Mouse (Mus musculus) c-Kit-positive CD71-negative TER-119-negative erythroid progenitor cells, embryonic 14.5 days (primary cell): ENCODE data around the gene 1700030J22Rik.

ENCODE experiments used
- DNase-seq: peaks from one replicate; pipeline ENCODE4 v3.0.0-alpha.2; 2013; ENCODE audit warnings: low read depth

The 1700030J22Rik gene

GRCm38 (mm10) chr8:116951778-116952177, 27.0 kb downstream of the 1700030J22Rik start:
- no peak for DNase-seq

GRCm38 (mm10) chr8:116951369-116951768, 27.4 kb downstream of the 1700030J22Rik start:
- DNase-seq: no peak

- DNase-seq: no peak
Observed at GRCm38 (mm10) chr8:116947589-116947988, 31.2 kb downstream of the 1700030J22Rik start.

- DNase-seq: no peak
Observed at GRCm38 (mm10) chr8:116946851-116947250, 31.9 kb downstream of the 1700030J22Rik start.

- DNase-seq: no peak
Observed at GRCm38 (mm10) chr8:116946268-116946838, 32.4 kb downstream of the 1700030J22Rik start.

GRCm38 (mm10) chr8:116945169-116945910, 33.4 kb downstream of the 1700030J22Rik start:
- no peak for DNase-seq

- no peak for DNase-seq
Observed at GRCm38 (mm10) chr8:116944385-116944696, 34.4 kb downstream of the 1700030J22Rik start.

- DNase-seq: no peak
Observed at GRCm38 (mm10) chr8:116943555-116944384, 35.0 kb downstream of the 1700030J22Rik start.

- peak; percentile 72 for DNase-seq
Observed at GRCm38 (mm10) chr8:116943161-116943554, 35.6 kb downstream of the 1700030J22Rik start, which contains the start of gene Atmin. Gene Atmin (plus strand): TSS chr8:116943393.

GRCm38 (mm10) chr8:116942284-116943058, 36.3 kb downstream of the 1700030J22Rik start:
- DNase-seq: no peak

GRCm38 (mm10) chr8:116935506-116935905, 43.3 kb downstream of the 1700030J22Rik start:
- DNase-seq: no peak

- no peak for DNase-seq
Observed at GRCm38 (mm10) chr8:116934976-116935375, 43.8 kb downstream of the 1700030J22Rik start.

- no peak for DNase-seq
Observed at GRCm38 (mm10) chr8:116928588-116928987, 50.2 kb downstream of the 1700030J22Rik start.

GRCm38 (mm10) chr8:116927880-116928279, 50.9 kb downstream of the 1700030J22Rik start:
- DNase-seq: no peak

GRCm38 (mm10) chr8:116923526-116923925, 55.2 kb downstream of the 1700030J22Rik start:
- DNase-seq: no peak

- DNase-seq: no peak
Observed at GRCm38 (mm10) chr8:116922060-116922757, 56.5 kb downstream of the 1700030J22Rik start.

GRCm38 (mm10) chr8:116921337-116922059, 57.3 kb downstream of the 1700030J22Rik start, which contains the start of the genes Cmc2 and Cenpn:
Gene Cmc2 (minus strand): TSS chr8:116921455.
Gene Cenpn (plus strand): TSS chr8:116921730.
- peak; percentile 97 for DNase-seq

- no peak for DNase-seq
Observed at GRCm38 (mm10) chr8:116921005-116921336, 57.8 kb downstream of the 1700030J22Rik start.
